Mouse (Mus musculus) liver, adult 2 months (tissue): ENCODE results near the gene Hpf1.

Experiments
- CTCF ChIP-seq: fragments of 200-500 bp; IDR thresholded peaks from 2 replicates; pipeline ENCODE4 v1.5.1; 2011; ENCODE audit warnings: low read depth, low read length, control low read depth
- POLR2A ChIP-seq: fragments of 200-500 bp; IDR thresholded peaks from 2 replicates; pipeline ENCODE4 v1.6.1; 2011; ENCODE audit warnings: low read length, control low read depth; ENCODE audit not compliant: insufficient read depth; ENCODE audit errors: extremely low read depth

- no peak for TF ChIP-seq CTCF
- TF ChIP-seq POLR2A = no peak
Observed at GRCm38 (mm10) chr8:60858911-60859476, 31.2 kb upstream of the Hpf1 start.
